8 mouse cellular contexts compared by ENCODE assay signal in genomic region chr2:25228431-25228889, GRCm38 (mm10). TPM values are rescaled to one million over a fixed set of nuclear protein-coding genes. Genes with fewer than 3 reads are reported as not detected.
DNase-seq lines count a peak whose midpoint lies in the region; ATAC-seq lines count a peak whose summit lies in the region.

No protein-coding gene starts in this region.

- H3K4me3 ChIP-seq in hindbrain, embryonic 11.5 days (ENCODE audit: low read depth, low read length) = no peak overlapping the region

- peak overlapping the region; percentile 12; the same call in 1 of the 2 replicates for H3K4me2 ChIP-seq in hindbrain, embryonic 11.5 days (replicated peaks; ENCODE audit: low read depth, low read length)

- H3K36me3 ChIP-seq in hindbrain, embryonic 11.5 days (ENCODE audit: control insufficient read depth, insufficient read depth, low read length) = no peaks in the 10 kb centered on the region

- peak; percentile 46 for ATAC-seq in frontal cortex, adult (ENCODE audit: low TSS enrichment)
- no peak for ATAC-seq in hindbrain, embryonic 11.5 days (ENCODE audit: low FRiP score)

- 3% methylated on average over 7 of the region's 7 CpGs for WGBS in hindbrain, embryonic 11.5 days

- H3K27me3 ChIP-seq in hindbrain, embryonic 11.5 days (ENCODE audit: control insufficient read depth, insufficient read depth, low read length) = no peaks in the 10 kb centered on the region

- peak; percentile 86 for DNase-seq in MN1 (ENCODE audit: low spot score)
- peak; percentile 93 for DNase-seq in cerebellum, adult 9-10 months
- DNase-seq in hindbrain, embryonic 11.5 days (ENCODE audit: low spot score) = peak; percentile 85
- peak; percentile 79 to 86 for DNase-seq in layer of hippocampus, postnatal 10 days (ENCODE audit: low spot score in 2 of 2)
- peak; percentile 91 for DNase-seq in lung, postnatal 14 days
- DNase-seq in retina, adult 2 months (ENCODE audit: low read depth, low spot score) = peak; percentile 61
- peak; percentile 83 to 85 for DNase-seq in thymus, postnatal 36 days

- H3K27ac ChIP-seq in hindbrain, embryonic 11.5 days (ENCODE audit: low read depth, low read length) = peak overlapping the region; percentile 33; the same call in 1 of the 2 replicates

- no peak overlapping the region for H3K9ac ChIP-seq in hindbrain, embryonic 11.5 days (ENCODE audit: low read depth, low read length)

- no peaks in the 10 kb centered on the region for H3K9me3 ChIP-seq in hindbrain, embryonic 11.5 days (ENCODE audit: control insufficient read depth, low read length)

- H3K4me1 ChIP-seq in hindbrain, embryonic 11.5 days (replicated peaks; ENCODE audit: control insufficient read depth, insufficient read depth, low read length) = peaks cover 5% of the 10 kb centered on the region; the same call in 1 of the 2 replicates

RNA-seq across cellular contexts. Expression of gene Tubb4b, which starts 4.0 kb away (rescaled TPM):
- 519 and 526 TPM in 2 replicates for polyA plus RNA-seq in hindbrain, embryonic 11.5 days (2014; fragmentation: Nextera tagmentation; extraction: Ambion mirVana)
- 100 to 1,000 TPM; 394 to 449 TPM for total RNA-seq in layer of hippocampus, postnatal 10 days (2021)

RNA-seq across cellular contexts. Expression of gene Slc34a3, which starts 5.7 kb away (rescaled TPM):
- not detected in 2 replicates for polyA plus RNA-seq in hindbrain, embryonic 11.5 days (2014; fragmentation: Nextera tagmentation; extraction: Ambion mirVana)
- total RNA-seq in layer of hippocampus, postnatal 10 days (2021) = not detected

RNA-seq across cellular contexts. Expression of gene Rnf224, which starts 8.1 kb away (rescaled TPM):
- not detected in 2 replicates for polyA plus RNA-seq in hindbrain, embryonic 11.5 days (2014; fragmentation: Nextera tagmentation; extraction: Ambion mirVana)
- total RNA-seq in layer of hippocampus, postnatal 10 days (2021) = not detected

RNA-seq across cellular contexts. Expression of gene Fam166a, which starts 9.9 kb away (rescaled TPM):
- not detected in 2 replicates for polyA plus RNA-seq in hindbrain, embryonic 11.5 days (2014; fragmentation: Nextera tagmentation; extraction: Ambion mirVana)
- total RNA-seq in layer of hippocampus, postnatal 10 days (2021) = not detected

RNA-seq across cellular contexts. Expression of gene Rnf208, which starts 13.6 kb away (rescaled TPM):
- polyA plus RNA-seq in hindbrain, embryonic 11.5 days (2014; fragmentation: Nextera tagmentation; extraction: Ambion mirVana) = 21.7 and 23.9 TPM in 2 replicates
- 100 to 1,000 TPM; 212 to 216 TPM for total RNA-seq in layer of hippocampus, postnatal 10 days (2021)
